Mouse (Mus musculus) heart, embryonic 12.5 days (tissue): ENCODE results near the gene Plcl2. TPM values are rescaled to one million over a fixed set of nuclear protein-coding genes. Genes with fewer than 3 reads are reported as not detected.

ENCODE experiments used
- ATAC-seq: fragments of 200-750 bp; cut with Nextera tagmentation; 2 replicates; pipeline ENCODE4 v1.8.0; 2017; ENCODE audit warnings: moderate TSS enrichment, moderate library complexity; ENCODE audit not compliant: insufficient number of reproducible peaks, low FRiP score
- H3K27ac ChIP-seq: fragments of 300-500 bp; sonication (generic); 2 replicates; pipeline ENCODE4 v1.5.1; 2016; ENCODE audit warnings: mild to moderate bottlenecking, moderate library complexity; ENCODE audit not compliant: poor library complexity, severe bottlenecking
- H3K27me3 ChIP-seq: fragments of 300-500 bp; sonication (generic); replicated peaks from 2 replicates; pipeline ENCODE4 v1.6.1; 2016; ENCODE audit warnings: mild to moderate bottlenecking, moderate library complexity
- H3K36me3 ChIP-seq: fragments of 300-500 bp; sonication (generic); 2 replicates; pipeline ENCODE4 v1.6.1; 2016; ENCODE audit warnings: mild to moderate bottlenecking, moderate library complexity
- H3K4me1 ChIP-seq: fragments of 300-500 bp; sonication (generic); replicated peaks from 2 replicates; pipeline ENCODE4 v1.6.1; 2016; ENCODE audit warnings: mild to moderate bottlenecking
- H3K4me2 ChIP-seq: fragments of 300-500 bp; sonication (generic); 2 replicates; pipeline ENCODE4 v1.6.1; 2016; ENCODE audit warnings: mild to moderate bottlenecking, moderate library complexity
- H3K4me3 ChIP-seq: fragments of 300-500 bp; sonication (generic); 2 replicates; pipeline ENCODE4 v1.5.1; 2016; ENCODE audit warnings: mild to moderate bottlenecking
- H3K9ac ChIP-seq: fragments of 300-500 bp; sonication (generic); 2 replicates; pipeline ENCODE4 v1.6.1; 2016; ENCODE audit warnings: mild to moderate bottlenecking, moderate library complexity
- H3K9me3 ChIP-seq: fragments of 300-500 bp; sonication (generic); replicated peaks from 2 replicates; pipeline ENCODE4 v1.6.1; 2016; ENCODE audit warnings: mild to moderate bottlenecking, moderate library complexity
- WGBS: fragments of 180-500 bp; shearing (Covaris S2); methylation state at CpG from one replicate; pipeline ENCODE4 v1.1.7; 2016; 5-methylcytosine and 5-hydroxymethylcytosine counted together
- polyA plus RNA-seq: library from polyadenylated mRNA; unstranded; fragments of >200 nt; fragmentation: Nextera tagmentation; extraction: Ambion mirVana; gene quantifications from 2 replicates; pipeline ENCODE4 v1.2.1, GENCODE M21; 2016

The Plcl2 gene
- polyA plus RNA-seq, 1 experiment from 2014 or later = 4.6 TPM

DNA sequence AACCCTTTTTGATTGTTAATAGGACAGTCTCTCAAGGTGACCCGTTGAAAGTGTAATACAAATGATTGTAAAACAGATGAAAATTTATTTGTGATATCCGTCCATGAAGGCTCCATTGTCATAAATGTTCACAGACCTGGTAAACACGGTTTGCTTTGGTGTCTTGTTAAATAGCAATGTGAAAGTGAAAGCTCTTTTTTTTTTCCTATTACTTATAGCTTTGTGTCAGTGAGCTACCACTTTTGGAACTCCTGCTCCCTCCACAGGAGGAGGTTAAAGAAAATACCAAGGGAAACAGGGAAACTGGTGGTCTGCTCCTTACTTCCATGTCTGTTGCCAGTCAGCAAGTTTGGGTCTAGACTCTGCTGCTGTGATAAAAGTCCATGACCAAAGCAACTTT lies 71.2 kb downstream of the Plcl2 start:
- Histone ChIP-seq H3K9ac (no peak overlapping the region), H3K4me2 (no peak overlapping the region), H3K4me1 (0 out of 2 replicates have a peak, but pooled peaks cover 4% of the 10 kb centered on the region), H3K9me3 (no peaks in the 10 kb centered on the region), H3K36me3 (no peaks in the 10 kb centered on the region), H3K27me3 (no peaks in the 10 kb centered on the region), H3K27ac (no peak overlapping the region), H3K4me3 (no peak overlapping the region)
- 81% methylated on average over 3 of the region's 3 CpGs for WGBS
- ATAC-seq = no peak

DNA sequence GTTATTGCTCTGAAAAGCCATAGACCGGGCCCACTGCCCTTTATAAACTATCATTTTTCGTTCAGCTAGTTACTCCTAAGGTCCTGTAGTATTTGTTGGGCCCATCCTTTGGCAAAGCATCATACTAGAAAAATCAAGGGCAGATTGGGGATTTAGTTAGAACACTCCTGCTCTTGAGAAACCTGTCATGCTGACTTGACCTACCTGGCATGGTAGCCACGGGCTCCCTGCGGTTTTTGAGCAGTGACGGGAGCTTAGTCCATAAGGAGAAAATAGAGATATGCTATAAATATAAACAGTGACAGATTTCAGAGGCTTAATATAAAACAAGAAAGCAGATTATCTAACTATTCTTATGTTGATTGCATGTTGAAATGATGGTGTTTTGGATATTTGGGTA lies 77.6 kb downstream of the Plcl2 start:
- ATAC-seq = no peak
- H3K27me3 ChIP-seq = no peaks in the 10 kb centered on the region
- H3K9ac ChIP-seq = no peak overlapping the region
- H3K9me3 ChIP-seq = 0 out of 2 replicates have a peak, but pooled peaks cover 4% of the 10 kb centered on the region
- no peak overlapping the region for H3K4me3 ChIP-seq
- no peak overlapping the region for H3K4me2 ChIP-seq
- no peak overlapping the region for H3K27ac ChIP-seq
- WGBS = 82% methylated on average over 5 of the region's 5 CpGs
- H3K36me3 ChIP-seq = no peaks in the 10 kb centered on the region
- peaks cover 12% of the 10 kb centered on the region for H3K4me1 ChIP-seq

DNA sequence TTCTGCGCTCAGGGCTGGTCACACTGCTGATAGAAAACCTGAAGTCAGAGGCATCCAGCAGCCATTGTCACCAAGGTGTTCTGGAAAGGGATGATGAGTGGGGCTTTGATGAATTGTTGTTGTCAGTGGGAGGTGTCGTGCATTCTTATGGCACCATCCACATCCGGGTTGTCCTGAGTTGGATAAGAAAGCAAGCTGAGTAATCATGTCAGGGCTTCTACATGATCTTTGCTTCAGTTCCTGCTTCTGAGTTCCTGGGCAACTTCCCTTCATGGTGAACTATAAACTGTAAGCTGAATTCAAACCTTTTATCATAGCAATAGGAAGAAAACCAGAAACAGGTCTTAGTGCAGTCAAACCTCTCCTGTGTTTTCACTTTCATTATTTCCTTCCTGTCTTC lies 78.7 kb downstream of the Plcl2 start:
- H3K4me3 ChIP-seq = no peak overlapping the region
- H3K27ac ChIP-seq = no peak overlapping the region
- no peak for ATAC-seq
- no peak overlapping the region for H3K4me2 ChIP-seq
- no peak overlapping the region for H3K9ac ChIP-seq
- H3K9me3 ChIP-seq = 0 out of 2 replicates have a peak, but pooled peaks cover 4% of the 10 kb centered on the region
- no peaks in the 10 kb centered on the region for H3K36me3 ChIP-seq
- WGBS = 58% methylated on average over 3 of the region's 3 CpGs
- peaks cover 12% of the 10 kb centered on the region for H3K4me1 ChIP-seq
- no peaks in the 10 kb centered on the region for H3K27me3 ChIP-seq

DNA sequence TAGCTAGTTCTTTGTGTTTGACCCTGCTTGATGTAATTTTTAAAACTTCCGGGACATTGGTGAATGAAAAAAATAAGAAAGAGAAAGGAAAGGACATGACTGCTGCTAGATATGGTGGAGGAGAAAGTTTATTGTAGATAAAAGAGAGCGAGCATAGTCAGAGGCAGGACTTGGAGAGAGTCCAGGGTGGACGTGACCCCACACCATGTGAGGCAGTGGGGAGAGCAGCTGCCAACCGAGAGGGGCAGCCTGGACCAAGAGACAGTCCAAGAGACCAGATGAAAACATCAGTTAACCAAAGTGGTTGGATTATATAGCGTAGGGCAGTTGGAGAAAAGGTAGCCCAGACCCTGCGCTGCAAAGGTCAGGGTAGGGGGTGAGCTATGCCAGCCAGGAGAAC lies 91.0 kb downstream of the Plcl2 start:
- Histone ChIP-seq H3K4me1 (peaks cover 13% of the 10 kb centered on the region), H3K9ac (no peak overlapping the region), H3K27me3 (no peaks in the 10 kb centered on the region), H3K4me3 (no peak overlapping the region), H3K4me2 (no peak overlapping the region), H3K27ac (no peak overlapping the region), H3K9me3 (no peaks in the 10 kb centered on the region), H3K36me3 (no peaks in the 10 kb centered on the region)
- 44% methylated on average over 6 of the region's 6 CpGs for WGBS
- ATAC-seq = peak; percentile 67

DNA sequence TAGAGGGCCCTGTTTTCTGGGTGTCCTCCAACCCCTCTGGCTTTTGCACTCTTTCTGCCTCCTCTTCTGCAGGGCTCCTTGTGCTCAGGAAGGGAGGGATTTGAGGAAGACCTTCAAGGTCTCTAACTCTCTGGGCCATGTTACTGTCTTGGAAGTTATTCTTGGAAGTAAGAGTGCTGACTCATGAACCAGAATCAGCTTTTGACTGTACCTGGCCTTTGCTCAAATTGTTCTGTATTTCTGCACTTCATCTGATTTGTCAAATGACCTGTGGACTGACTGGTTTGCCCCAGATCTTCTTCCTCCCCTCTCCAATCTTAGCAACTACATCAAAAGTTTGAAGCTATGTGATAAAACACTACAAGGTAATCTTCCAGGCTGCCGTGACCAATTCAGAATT lies 91.5 kb downstream of the Plcl2 start:
- Histone ChIP-seq H3K27ac (no peak overlapping the region), H3K36me3 (no peaks in the 10 kb centered on the region), H3K4me2 (no peak overlapping the region), H3K9me3 (no peaks in the 10 kb centered on the region), H3K9ac (no peak overlapping the region), H3K4me3 (no peak overlapping the region), H3K4me1 (peaks cover 13% of the 10 kb centered on the region), H3K27me3 (no peaks in the 10 kb centered on the region)
- WGBS = 70% methylated on average over 1 of the region's 1 CpGs
- no peak for ATAC-seq

DNA sequence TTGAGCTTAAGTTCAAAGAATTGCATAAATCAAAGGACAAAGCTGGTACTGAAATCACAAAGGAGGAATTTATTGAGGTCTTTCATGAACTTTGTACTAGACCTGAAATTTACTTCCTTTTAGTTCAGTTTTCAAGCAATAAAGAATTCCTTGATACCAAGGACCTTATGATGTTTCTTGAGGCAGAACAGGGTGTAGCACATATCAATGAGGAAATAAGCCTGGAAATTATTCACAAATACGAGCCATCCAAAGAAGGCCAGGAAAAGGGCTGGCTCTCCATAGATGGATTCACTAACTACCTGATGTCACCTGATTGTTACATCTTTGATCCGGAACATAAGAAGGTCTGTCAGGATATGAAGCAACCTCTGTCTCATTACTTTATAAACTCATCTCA lies 97.7 kb downstream of the Plcl2 start:
- Histone ChIP-seq H3K9me3 (no peaks in the 10 kb centered on the region), H3K36me3 (peaks cover 13% of the 10 kb centered on the region; the same call in 1 of the 2 replicates), H3K4me1 (no peaks in the 10 kb centered on the region; the same call in 1 of the 2 replicates), H3K9ac (no peak overlapping the region), H3K4me3 (no peak overlapping the region), H3K27ac (no peak overlapping the region), H3K4me2 (no peak overlapping the region), H3K27me3 (no peaks in the 10 kb centered on the region)
- 92% methylated on average over 2 of the region's 2 CpGs for WGBS
- no peak for ATAC-seq

DNA sequence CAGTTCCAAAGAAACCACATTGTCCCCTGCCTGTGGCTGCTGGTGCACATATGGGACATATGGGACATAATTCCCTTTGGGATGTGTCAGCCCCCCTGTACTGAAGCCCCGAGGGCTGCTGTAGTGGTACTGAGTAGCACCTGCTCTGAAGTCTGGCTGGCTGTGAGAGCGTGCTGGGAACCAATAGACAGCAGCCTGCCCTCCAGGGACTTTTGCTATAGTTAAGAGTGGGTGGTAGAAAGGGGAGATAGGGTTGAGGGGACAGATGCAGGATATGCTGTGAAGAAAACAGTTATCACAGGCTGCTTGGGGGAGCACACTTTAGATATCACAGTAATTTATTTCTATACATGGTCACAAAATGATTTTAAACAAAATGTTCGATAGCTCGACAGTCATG lies 100.7 kb downstream of the Plcl2 start:
- H3K27me3 ChIP-seq = no peaks in the 10 kb centered on the region
- no peak for ATAC-seq
- peaks cover 32% of the 10 kb centered on the region for H3K36me3 ChIP-seq
- H3K9me3 ChIP-seq = 0 out of 2 replicates have a peak, but pooled peaks cover 2% of the 10 kb centered on the region
- H3K4me3 ChIP-seq = no peak overlapping the region
- H3K4me2 ChIP-seq = no peak overlapping the region
- 84% methylated on average over 4 of the region's 4 CpGs for WGBS
- H3K4me1 ChIP-seq = no peaks in the 10 kb centered on the region
- no peak overlapping the region for H3K27ac ChIP-seq
- H3K9ac ChIP-seq = no peak overlapping the region

DNA sequence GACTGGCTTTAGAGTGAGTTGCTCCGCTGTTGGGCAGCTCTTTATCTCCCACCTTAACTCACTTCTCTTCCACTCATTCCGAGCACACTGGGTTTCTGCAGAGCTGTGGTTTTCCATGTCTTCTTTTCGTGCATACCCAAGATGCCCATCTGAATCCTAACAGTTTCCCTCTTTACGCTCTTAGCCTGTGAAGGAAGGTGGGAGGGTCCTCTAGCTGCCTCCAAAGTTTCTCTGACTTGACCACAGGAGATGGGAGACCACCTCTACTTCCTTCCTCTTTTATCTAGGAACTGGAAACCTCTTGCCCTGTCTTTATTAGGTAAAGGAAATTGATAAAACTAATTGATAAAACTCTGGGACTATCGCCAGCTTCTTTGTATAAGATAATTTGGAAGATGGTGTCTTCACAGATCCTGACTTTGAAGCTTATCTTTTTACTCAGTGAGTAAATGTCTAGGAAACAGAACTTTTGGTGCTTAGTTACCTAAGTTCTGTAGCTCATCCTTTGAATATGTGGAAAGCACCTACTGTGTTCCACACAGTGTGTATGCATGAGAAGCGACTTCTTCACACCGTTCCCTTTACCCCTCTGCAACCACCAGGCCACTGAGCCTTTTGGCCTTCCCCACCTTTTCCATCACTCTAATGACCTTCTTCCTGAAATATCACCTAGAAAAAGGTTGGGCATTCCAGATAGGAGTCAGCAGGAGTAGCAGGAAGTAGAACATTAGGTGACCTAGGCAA lies 111.8 kb downstream of the Plcl2 start:
- no peak overlapping the region for H3K9ac ChIP-seq
- H3K9me3 ChIP-seq = no peaks in the 10 kb centered on the region
- 68% methylated on average over 7 of the region's 7 CpGs for WGBS
- no peak overlapping the region for H3K4me2 ChIP-seq
- H3K27me3 ChIP-seq = no peaks in the 10 kb centered on the region
- H3K4me3 ChIP-seq = no peak overlapping the region
- H3K27ac ChIP-seq = no peak overlapping the region
- no peaks in the 10 kb centered on the region for H3K4me1 ChIP-seq
- no peaks in the 10 kb centered on the region for H3K36me3 ChIP-seq
- ATAC-seq = no peak

DNA sequence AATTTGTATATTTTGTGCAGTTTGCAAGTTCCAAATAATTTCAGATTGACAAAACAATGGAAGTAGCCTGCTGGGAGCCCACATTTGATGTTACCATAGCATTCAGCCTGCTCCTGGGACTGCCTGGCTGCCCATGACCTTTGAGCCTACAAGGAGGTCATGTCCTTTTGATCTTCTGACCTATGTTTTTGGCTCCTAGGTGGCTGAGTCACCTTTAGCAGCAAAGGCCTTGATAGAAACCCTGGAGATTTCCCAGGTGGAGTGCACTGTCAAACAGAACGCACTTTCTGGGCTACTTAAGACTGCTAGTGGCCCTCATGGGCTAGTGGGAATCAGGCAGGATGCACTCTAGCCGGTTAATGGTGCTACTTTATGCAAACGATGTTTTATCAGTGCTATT lies 112.8 kb downstream of the Plcl2 start:
- Histone ChIP-seq H3K4me1 (no peaks in the 10 kb centered on the region), H3K27me3 (no peaks in the 10 kb centered on the region), H3K4me3 (no peak overlapping the region), H3K27ac (no peak overlapping the region), H3K9me3 (no peaks in the 10 kb centered on the region), H3K4me2 (no peak overlapping the region), H3K36me3 (no peaks in the 10 kb centered on the region), H3K9ac (no peak overlapping the region)
- no peak for ATAC-seq
- WGBS = 69% methylated on average over 3 of the region's 3 CpGs

DNA sequence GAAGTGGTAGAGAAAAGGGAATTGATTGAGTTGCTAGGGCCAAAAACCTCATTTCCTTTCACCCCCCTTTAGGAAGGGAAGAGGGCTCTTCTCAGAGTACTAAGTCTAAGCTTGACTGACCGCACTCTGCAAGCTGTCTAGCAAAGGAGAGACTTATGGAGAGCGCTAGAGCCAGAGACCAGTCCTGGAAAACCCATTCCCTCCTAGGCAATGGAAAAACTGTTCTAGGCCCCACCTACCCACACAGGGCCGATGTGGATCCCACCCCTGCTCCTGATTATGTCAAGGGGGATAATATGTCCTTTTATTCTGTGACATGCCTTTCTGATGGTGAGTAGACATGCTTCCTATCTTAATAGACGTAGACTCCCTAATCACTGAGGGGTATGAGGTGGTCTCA lies 116.4 kb downstream of the Plcl2 start:
- 83% methylated on average over 4 of the region's 4 CpGs for WGBS
- H3K4me1 ChIP-seq = no peaks in the 10 kb centered on the region
- no peaks in the 10 kb centered on the region for H3K36me3 ChIP-seq

DNA sequence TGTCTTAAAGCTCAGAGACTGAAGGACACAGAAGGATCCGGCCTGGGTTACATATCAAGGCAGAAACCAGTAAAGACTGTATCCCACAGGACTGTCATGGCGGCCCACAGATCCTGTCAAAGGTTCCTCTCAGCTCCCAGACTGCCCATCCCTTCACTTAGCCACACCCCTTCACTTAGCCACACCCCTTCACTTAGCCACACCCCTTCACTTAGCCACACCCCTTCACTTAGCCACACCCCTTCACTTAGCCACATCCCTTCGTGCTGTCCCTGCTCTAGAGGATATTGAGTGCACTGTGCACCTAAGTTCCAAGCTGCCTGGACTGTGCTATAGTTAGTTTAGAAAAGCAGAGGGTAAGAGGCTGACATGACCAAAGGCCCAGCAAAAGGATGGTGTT lies 118.5 kb downstream of the Plcl2 start:
- Histone ChIP-seq H3K9me3 (no peaks in the 10 kb centered on the region), H3K36me3 (no peaks in the 10 kb centered on the region), H3K27ac (no peak overlapping the region), H3K4me2 (no peak overlapping the region), H3K4me1 (no peaks in the 10 kb centered on the region), H3K9ac (no peak overlapping the region), H3K27me3 (no peaks in the 10 kb centered on the region), H3K4me3 (no peak overlapping the region)
- 91% methylated on average over 3 of the region's 3 CpGs for WGBS
- ATAC-seq = no peak

More for the DNA sequence above, 116.4 kb downstream of the Plcl2 start:
- Histone ChIP-seq H3K27me3 (no peaks in the 10 kb centered on the region), H3K27ac (no peak overlapping the region), H3K9ac (no peak overlapping the region), H3K4me3 (no peak overlapping the region), H3K9me3 (no peaks in the 10 kb centered on the region), H3K4me2 (no peak overlapping the region)
- no peak for ATAC-seq

DNA sequence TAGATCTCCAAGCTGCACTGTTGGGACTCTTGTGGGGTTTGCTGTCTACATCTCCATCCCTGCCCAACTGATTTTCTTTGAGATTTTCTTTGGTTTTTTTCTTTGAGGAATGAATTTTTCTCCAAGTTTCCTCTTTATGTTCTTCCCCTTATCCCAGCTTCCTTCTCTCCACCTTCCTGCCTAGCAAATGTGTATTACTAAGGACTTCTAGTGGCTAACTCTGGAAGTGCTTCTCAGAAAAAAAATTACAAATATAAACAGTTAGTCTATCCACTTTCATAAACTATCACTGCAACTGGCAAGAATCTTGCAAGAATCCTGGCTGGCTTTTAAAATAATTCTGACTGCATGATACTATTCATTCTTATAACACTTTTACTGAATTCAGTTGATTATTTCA lies 119.5 kb downstream of the Plcl2 start:
- H3K4me1 ChIP-seq = no peaks in the 10 kb centered on the region
- no peaks in the 10 kb centered on the region for H3K27me3 ChIP-seq
- no peak overlapping the region for H3K4me2 ChIP-seq
- H3K4me3 ChIP-seq = no peak overlapping the region
- H3K9ac ChIP-seq = no peak overlapping the region
- H3K9me3 ChIP-seq = no peaks in the 10 kb centered on the region
- ATAC-seq = no peak
- no peak overlapping the region for H3K27ac ChIP-seq
- no peaks in the 10 kb centered on the region for H3K36me3 ChIP-seq
